ENCODE assay signal across 8 mouse cellular contexts in genomic region chr3:135484650-135485049, GRCm38 (mm10). TPM values are rescaled to one million over a fixed set of nuclear protein-coding genes. Genes with fewer than 3 reads are reported as not detected.
DNase-seq lines count a peak whose midpoint lies in the region; ATAC-seq and TF ChIP-seq lines count a peak whose summit lies in the region.
"Not testable (repeated sequence)": the region's sequence is repeated elsewhere in the genome, so short reads cannot be mapped to it uniquely, and the experiment has no call there.

No protein-coding gene starts in this region.

- not testable (repeated sequence) for TF ChIP-seq POLR2A in embryonic fibroblast, embryonic 13.5 days (IDR thresholded peaks at IDR 0.05; ENCODE audit: low read depth, low read length)

- H3K4me1 ChIP-seq in G1E (ENCODE audit: insufficient read depth, low read depth, low read length), result peaks cover 21% of the 10 kb centered on the region
- not testable (repeated sequence) for H3K4me1 ChIP-seq in embryonic fibroblast, embryonic 13.5 days (ENCODE audit: control insufficient read depth, insufficient read depth, low read length); heart, embryonic 11.5 days (ENCODE audit: control insufficient read depth, insufficient read depth, low read length); hindbrain, embryonic 15.5 days (replicated peaks); kidney, postnatal 0 days (replicated peaks; ENCODE audit: insufficient read depth, low read length); midbrain, embryonic 12.5 days; stomach, embryonic 14.5 days (ENCODE audit: control insufficient read depth, insufficient read depth, low read length)
- peaks cover 10% of the 10 kb centered on the region for H3K4me1 ChIP-seq in liver, embryonic 15.5 days (replicated peaks)

- H3K9ac ChIP-seq in heart, embryonic 11.5 days (ENCODE audit: low read depth, low read length); hindbrain, embryonic 15.5 days; kidney, postnatal 0 days (ENCODE audit: low read depth, low read length); liver, embryonic 15.5 days; midbrain, embryonic 12.5 days (replicated peaks); stomach, embryonic 14.5 days (replicated peaks; ENCODE audit: low read depth, low read length): not testable (repeated sequence)

- peak overlapping the region; percentile 93 for H3K4me2 ChIP-seq in heart, embryonic 11.5 days
- peak overlapping the region; percentile 99 for H3K4me2 ChIP-seq in hindbrain, embryonic 15.5 days
- H3K4me2 ChIP-seq in kidney, postnatal 0 days (ENCODE audit: low read length), result peak overlapping the region; percentile 86
- H3K4me2 ChIP-seq in liver, embryonic 15.5 days, result peak overlapping the region; percentile 88
- peak overlapping the region; percentile 97 for H3K4me2 ChIP-seq in midbrain, embryonic 12.5 days (replicated peaks)
- peak overlapping the region; percentile 94; the same call in 1 of the 2 replicates for H3K4me2 ChIP-seq in stomach, embryonic 14.5 days (replicated peaks; ENCODE audit: low read depth, low read length)

- peak overlapping the region; percentile 94; the same call in 1 of the 2 replicates for H3K4me3 ChIP-seq in G1E (ENCODE audit: low read depth, low read length)
- H3K4me3 ChIP-seq in embryonic fibroblast, embryonic 13.5 days (ENCODE audit: insufficient read depth, low read length), result peak overlapping the region; percentile 75; the same call in 1 of the 2 replicates
- peak overlapping the region; percentile 85 for H3K4me3 ChIP-seq in heart, embryonic 11.5 days (ENCODE audit: low read depth, low read length)
- H3K4me3 ChIP-seq in hindbrain, embryonic 15.5 days, result peak overlapping the region; percentile 77
- H3K4me3 ChIP-seq in kidney, postnatal 0 days (replicated peaks; ENCODE audit: low read depth, low read length), result not testable (repeated sequence)
- peak overlapping the region; percentile 69; the same call in 1 of the 2 replicates for H3K4me3 ChIP-seq in liver, embryonic 15.5 days (replicated peaks)
- H3K4me3 ChIP-seq in midbrain, embryonic 12.5 days, result peak overlapping the region; percentile 57; the same call in 1 of the 2 replicates
- H3K4me3 ChIP-seq in stomach, embryonic 14.5 days (ENCODE audit: low read depth, low read length), result 0 out of 2 replicates have a peak overlapping the region, but pooled peaks have one; percentile 61

- not testable (repeated sequence) for H3K9me3 ChIP-seq in G1E (replicated peaks); heart, embryonic 11.5 days (replicated peaks; ENCODE audit: control insufficient read depth, low read length); hindbrain, embryonic 15.5 days; kidney, postnatal 0 days (replicated peaks; ENCODE audit: low read length); liver, embryonic 15.5 days (replicated peaks); midbrain, embryonic 12.5 days; stomach, embryonic 14.5 days (ENCODE audit: control insufficient read depth, low read depth, low read length)

- DNase-seq in G1E (ENCODE audit: low spot score); kidney, postnatal 0 days (ENCODE audit: low spot score): not testable (repeated sequence)

- H3K36me3 ChIP-seq in G1E (replicated peaks); heart, embryonic 11.5 days (ENCODE audit: control insufficient read depth, insufficient read depth, low read length); hindbrain, embryonic 15.5 days; kidney, postnatal 0 days (ENCODE audit: insufficient read depth, low read length); liver, embryonic 15.5 days (replicated peaks); midbrain, embryonic 12.5 days; stomach, embryonic 14.5 days (ENCODE audit: control insufficient read depth, insufficient read depth, low read length): not testable (repeated sequence)

- ATAC-seq in G1E (ENCODE audit: extremely low read depth, insufficient number of reproducible peaks, low FRiP score, poor library complexity, severe bottlenecking); heart, embryonic 11.5 days (replicated peaks; ENCODE audit: insufficient number of reproducible peaks, low FRiP score, low TSS enrichment); hindbrain, embryonic 15.5 days (ENCODE audit: low FRiP score, low read depth); kidney, postnatal 0 days (replicated peaks; ENCODE audit: low FRiP score, low read depth); liver, embryonic 15.5 days (ENCODE audit: insufficient read depth); midbrain, embryonic 12.5 days (ENCODE audit: low FRiP score, low read depth); stomach, embryonic 14.5 days (ENCODE audit: insufficient number of reproducible peaks, insufficient read depth, low FRiP score, low read depth): not testable (repeated sequence)

- 81% methylated on average over 15 of the region's 15 CpGs for WGBS in heart, embryonic 11.5 days (ENCODE audit: insufficient replicate concordance)
- 91% methylated on average over 15 of the region's 15 CpGs for WGBS in hindbrain, embryonic 15.5 days
- WGBS in kidney, postnatal 0 days, result 89% methylated on average over 15 of the region's 15 CpGs
- WGBS in liver, embryonic 15.5 days (ENCODE audit: insufficient replicate concordance), result 72% methylated on average over 15 of the region's 15 CpGs
- WGBS in midbrain, embryonic 12.5 days, result 91% methylated on average over 15 of the region's 15 CpGs
- WGBS in stomach, embryonic 14.5 days, result 88% methylated on average over 15 of the region's 15 CpGs

- not testable (repeated sequence) for TF ChIP-seq CTCF in G1E (IDR thresholded peaks at IDR 0.05; ENCODE audit: low read depth, low read length); embryonic fibroblast, embryonic 13.5 days (IDR thresholded peaks at IDR 0.05; ENCODE audit: borderline replicate concordance, insufficient read depth, low read length); kidney, postnatal 0 days (IDR thresholded peaks at IDR 0.05; ENCODE audit: low read depth)

- H3K27ac ChIP-seq in embryonic fibroblast, embryonic 13.5 days (ENCODE audit: insufficient read depth, low read length); heart, embryonic 11.5 days (ENCODE audit: low read depth, low read length); hindbrain, embryonic 15.5 days (replicated peaks); liver, embryonic 15.5 days (replicated peaks); midbrain, embryonic 12.5 days (replicated peaks); stomach, embryonic 14.5 days (ENCODE audit: low read length): not testable (repeated sequence)
- 0 out of 2 replicates have a peak overlapping the region, but pooled peaks have one; percentile 1 for H3K27ac ChIP-seq in kidney, postnatal 0 days

- not testable (repeated sequence) for H3K27me3 ChIP-seq in G1E (ENCODE audit: insufficient read depth, low read length); heart, embryonic 11.5 days (ENCODE audit: control insufficient read depth, insufficient read depth, low read length); hindbrain, embryonic 15.5 days; kidney, postnatal 0 days (ENCODE audit: insufficient read depth, low read length); liver, embryonic 15.5 days; midbrain, embryonic 12.5 days; stomach, embryonic 14.5 days (ENCODE audit: control insufficient read depth, insufficient read depth, low read length)

RNA-seq across cellular contexts. Expression of gene Manba, which starts 0.8 kb away (rescaled TPM):
- 19.6 and 30.3 TPM in 2 replicates for total RNA-seq in G1E (2014; fragmentation: Nextera tagmentation)
- 19.0 and 23.7 TPM in 2 replicates for total RNA-seq in G1E (2017)
- polyA plus RNA-seq in G1E (2012), result 2.0 and 2.9 TPM in 2 replicates
- polyA plus RNA-seq in embryonic fibroblast, embryonic 13.5 days (2011; ENCODE audit: insufficient read length, low read depth, missing spikeins), result 12.9 and 21.7 TPM in 2 replicates
- 29.7 and 32.8 TPM in 2 replicates for polyA plus RNA-seq in heart, embryonic 11.5 days (2014; fragmentation: Nextera tagmentation; extraction: Ambion mirVana)
- 6.3 and 6.7 TPM in 2 replicates for polyA plus RNA-seq in hindbrain, embryonic 15.5 days (2015; fragmentation: Nextera tagmentation; extraction: Ambion mirVana)
- 37.8 and 41.8 TPM in 2 replicates for polyA plus RNA-seq in kidney, postnatal 0 days (2015; fragmentation: Nextera tagmentation; extraction: Ambion mirVana)
- polyA plus RNA-seq in liver, embryonic 15.5 days (2015; fragmentation: Nextera tagmentation; extraction: Ambion mirVana), result 5.8 and 6.6 TPM in 2 replicates
- polyA plus RNA-seq in midbrain, embryonic 12.5 days (2016; fragmentation: Nextera tagmentation; extraction: Ambion mirVana), result 4.2 and 6.1 TPM in 2 replicates
- 14.0 and 14.6 TPM in 2 replicates for polyA plus RNA-seq in stomach, embryonic 14.5 days (2014; fragmentation: Nextera tagmentation; extraction: Ambion mirVana)

RNA-seq across cellular contexts. Expression of gene Ube2d3, which starts 46.7 kb away (rescaled TPM):
- total RNA-seq in G1E (2014; fragmentation: Nextera tagmentation) (1,026 and 1,239 TPM in 2 replicates), G1E (2017) (547 and 623 TPM in 2 replicates)
- 416 and 446 TPM in 2 replicates for polyA plus RNA-seq in G1E (2012)
- 407 and 470 TPM in 2 replicates for polyA plus RNA-seq in embryonic fibroblast, embryonic 13.5 days (2011; ENCODE audit: insufficient read length, low read depth, missing spikeins)
- polyA plus RNA-seq in heart, embryonic 11.5 days (2014; fragmentation: Nextera tagmentation; extraction: Ambion mirVana), result 497 and 511 TPM in 2 replicates
- 344 and 347 TPM in 2 replicates for polyA plus RNA-seq in hindbrain, embryonic 15.5 days (2015; fragmentation: Nextera tagmentation; extraction: Ambion mirVana)
- polyA plus RNA-seq in kidney, postnatal 0 days (2015; fragmentation: Nextera tagmentation; extraction: Ambion mirVana), result 509 and 531 TPM in 2 replicates
- 216 and 230 TPM in 2 replicates for polyA plus RNA-seq in liver, embryonic 15.5 days (2015; fragmentation: Nextera tagmentation; extraction: Ambion mirVana)
- 497 and 504 TPM in 2 replicates for polyA plus RNA-seq in midbrain, embryonic 12.5 days (2016; fragmentation: Nextera tagmentation; extraction: Ambion mirVana)
- 519 and 542 TPM in 2 replicates for polyA plus RNA-seq in stomach, embryonic 14.5 days (2014; fragmentation: Nextera tagmentation; extraction: Ambion mirVana)
